Mouse (Mus musculus): Measurements from ENCODE around the gene Tmpo.

DNA sequence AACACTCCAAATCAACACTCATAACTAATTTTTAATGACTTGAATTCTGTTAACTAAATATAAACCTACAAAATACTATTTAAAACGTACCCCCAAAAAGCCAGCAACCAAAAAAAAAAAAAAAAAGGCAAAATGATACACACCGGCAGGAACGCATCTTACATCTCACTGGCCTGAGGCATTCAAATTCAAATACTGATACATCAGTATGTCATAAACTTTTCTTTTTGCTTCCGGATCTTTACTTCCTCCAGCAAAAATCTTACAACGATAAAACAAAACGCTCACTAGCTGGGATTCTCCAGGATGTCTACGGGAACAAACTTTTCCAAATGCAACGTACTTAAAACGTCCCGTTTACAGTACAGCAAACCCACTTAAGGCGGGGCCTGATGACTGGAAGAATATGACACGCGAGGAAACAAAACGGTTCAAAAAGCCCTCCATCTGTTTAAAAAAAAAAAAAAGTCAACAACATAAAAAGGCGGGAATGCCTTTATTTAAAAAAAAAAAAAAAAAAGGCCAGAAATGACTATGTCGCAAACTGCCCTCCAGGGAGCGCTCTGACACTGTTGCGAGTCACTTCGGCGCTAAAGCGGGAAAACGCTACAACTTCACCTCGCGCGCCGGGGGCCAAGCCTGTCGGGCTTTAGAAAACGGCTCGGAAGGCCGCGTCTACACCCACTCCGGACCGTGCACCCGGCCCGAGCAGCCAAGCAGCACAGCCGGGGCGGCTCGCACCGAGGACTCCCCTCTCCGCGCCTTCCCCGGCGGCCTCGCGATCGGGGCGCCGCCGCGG, 10.8 kb downstream of the Tmpo start:
- TF ChIP-seq CTCF (IDR thresholded peaks at IDR 0.05; ENCODE audit: control insufficient read depth, insufficient read depth, insufficient replicate concordance, low read depth, low read length), result peak; percentile 55; the same call in 1 of the 2 replicates
- TF ChIP-seq POLR2A (IDR thresholded peaks at IDR 0.05; ENCODE audit: control insufficient read depth, low read depth, low read length), result peak; percentile 21; the same call in 1 of the 2 replicates
